Mouse (Mus musculus) kidney, postnatal 0 days (tissue): ENCODE results near the gene Grm2. TPM values are rescaled to one million over a fixed set of nuclear protein-coding genes. Genes with fewer than 3 reads are reported as not detected.

Experiments used
- polyA plus RNA-seq: library from polyadenylated mRNA; unstranded; fragments of >200 nt; fragmentation: Nextera tagmentation; extraction: Ambion mirVana; gene quantifications from 2 replicates; pipeline ENCODE4 v1.2.1, GENCODE M21; 2015

Grm2 gene
- polyA plus RNA-seq, 1 experiment from 2014 or later: not detected

Other genes with a start within 250 kb of the Grm2 start
- gene Rpl29, start 226.6 kb downstream of the Grm2 start, polyA plus RNA-seq: 1,104 and 1,207 TPM in 2 replicates
- 62.9 and 67.0 TPM in 2 replicates for gene Acy1, start 217.8 kb downstream of the Grm2 start, polyA plus RNA-seq
- gene Abhd14b, start 208.6 kb downstream of the Grm2 start, polyA plus RNA-seq: 72.8 and 75.2 TPM in 2 replicates
- 57.0 and 60.8 TPM in 2 replicates for gene Abhd14a, start 208.4 kb downstream of the Grm2 start, polyA plus RNA-seq
- 78.6 and 79.7 TPM in 2 replicates for gene Pcbp4, start 202.8 kb downstream of the Grm2 start, polyA plus RNA-seq
- 0.52 and 0.91 TPM in 2 replicates for gene Gpr62, start 190.1 kb downstream of the Grm2 start, polyA plus RNA-seq
- gene Rrp9, start 180.1 kb downstream of the Grm2 start, polyA plus RNA-seq: 35.6 and 40.0 TPM in 2 replicates
- 5.8 and 6.4 TPM in 2 replicates for gene Parp3, start 179.1 kb downstream of the Grm2 start, polyA plus RNA-seq
- not detected in 2 replicates for gene Iqcf1, start 156.1 kb downstream of the Grm2 start, polyA plus RNA-seq
- gene Iqcf5, start 141.5 kb downstream of the Grm2 start, polyA plus RNA-seq: not detected in 2 replicates
- not detected in 2 replicates for gene Iqcf3, start 94.5 kb downstream of the Grm2 start, polyA plus RNA-seq
- not detected in 2 replicates for gene Iqcf4, start 85.1 kb downstream of the Grm2 start, polyA plus RNA-seq
- gene Iqcf6, start 29.5 kb downstream of the Grm2 start, polyA plus RNA-seq: not detected in 2 replicates
- 100 and 104 TPM in 2 replicates for gene Tex264, start 29.8 kb upstream of the Grm2 start, polyA plus RNA-seq
- gene Rad54l2, start 133.1 kb upstream of the Grm2 start, polyA plus RNA-seq: 2.7 and 3.2 TPM in 2 replicates
- gene Dcaf1, start 165.8 kb upstream of the Grm2 start, polyA plus RNA-seq: 7.9 and 10.1 TPM in 2 replicates
- gene Rbm15b, start 231.3 kb upstream of the Grm2 start, polyA plus RNA-seq: 6.7 and 8.4 TPM in 2 replicates
- gene Manf, start 235.9 kb upstream of the Grm2 start, polyA plus RNA-seq: 240 and 245 TPM in 2 replicates